Mouse (Mus musculus): ENCODE results near the gene Spata7.

Gene Spata7

DNA sequence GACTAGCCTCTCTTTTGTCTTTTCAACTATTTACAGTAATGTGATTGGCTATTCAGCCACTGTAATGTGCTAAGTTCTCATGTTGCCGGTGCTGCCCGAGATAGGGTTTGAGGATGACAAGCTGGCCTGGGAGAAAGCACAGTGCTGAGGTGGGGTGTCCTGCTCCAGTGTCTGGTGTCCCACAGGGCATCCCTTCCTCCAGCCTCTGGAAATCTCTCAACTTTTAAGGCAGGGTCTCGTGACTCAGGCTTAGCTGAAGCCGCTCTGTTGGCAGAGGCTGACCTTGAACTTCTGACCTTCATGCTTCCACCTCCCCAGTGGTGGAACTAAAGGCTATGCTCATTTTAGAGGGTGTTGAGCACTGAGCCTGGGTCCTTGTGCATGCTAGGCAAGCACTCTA is 42.5 kb downstream of the Spata7 start:
- no peak for DNase-seq (ENCODE audit: low read depth, low spot score)

DNA sequence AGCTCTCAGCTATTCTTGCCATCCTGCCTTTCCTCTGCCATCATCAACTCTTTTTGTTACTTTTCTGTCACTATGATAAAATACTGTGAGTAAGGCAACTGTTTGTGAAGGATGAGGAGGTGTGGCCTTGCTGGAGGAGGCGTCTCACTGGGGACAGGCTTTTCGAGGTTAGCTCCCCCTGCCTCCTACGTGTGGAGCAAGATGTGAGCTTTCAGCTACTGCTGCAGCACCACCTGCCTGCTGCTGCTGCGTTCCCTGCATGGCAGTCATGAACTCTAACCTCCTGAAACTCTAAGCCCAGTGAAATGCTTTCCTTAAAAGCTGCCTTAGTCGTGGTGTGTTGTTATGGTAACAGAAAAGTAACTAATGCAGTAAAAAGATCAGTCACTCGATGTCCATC is 45.9 kb downstream of the Spata7 start:
- no peak for DNase-seq (ENCODE audit: low read depth, low spot score)

DNA sequence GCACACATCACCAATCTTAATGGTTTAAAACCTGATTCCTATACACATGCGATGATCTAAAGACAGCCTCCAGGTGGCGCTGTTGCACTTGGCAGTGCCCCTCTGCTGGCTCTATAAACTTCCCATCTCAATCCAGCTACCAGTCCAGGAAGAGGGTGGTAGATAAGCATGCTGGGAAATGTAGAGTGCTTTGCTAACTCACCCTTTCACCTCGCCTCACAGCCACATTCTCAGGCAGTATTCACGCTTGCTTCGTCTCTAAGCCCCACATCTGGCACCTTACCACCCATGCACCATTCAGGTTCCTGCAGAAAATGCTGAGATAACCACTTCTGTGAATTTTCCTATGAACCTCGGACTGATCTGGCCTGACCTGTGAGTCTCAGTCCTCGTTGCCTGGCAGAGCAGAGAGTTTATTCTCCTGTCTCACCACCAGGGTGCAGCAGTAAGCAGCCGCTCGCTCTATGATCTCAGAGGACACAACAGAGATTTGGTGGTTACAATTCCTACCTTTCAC is 46.7 kb downstream of the Spata7 start:
- DNase-seq (ENCODE audit: low read depth, low spot score), result peak; percentile 77

DNA sequence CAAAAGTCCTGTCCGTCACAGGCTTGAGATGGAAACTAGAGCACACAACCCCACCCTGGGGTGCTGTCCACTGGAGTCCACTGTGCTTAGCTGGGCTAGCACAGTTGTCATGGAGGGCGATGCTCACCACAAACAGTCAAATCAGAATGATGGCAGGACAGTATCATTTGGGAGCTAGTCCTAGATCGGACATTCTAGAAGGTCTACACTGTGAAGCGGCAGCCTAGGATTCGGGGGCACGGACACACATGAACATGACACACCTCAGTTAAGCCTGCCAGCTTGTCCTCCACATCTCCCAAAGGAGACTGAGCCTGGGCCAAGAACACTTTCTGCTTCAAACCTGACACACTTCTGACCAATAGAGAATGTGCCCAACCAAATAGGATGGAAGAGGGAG is 48.9 kb downstream of the Spata7 start:
- DNase-seq (ENCODE audit: low read depth, low spot score), result no peak

DNA sequence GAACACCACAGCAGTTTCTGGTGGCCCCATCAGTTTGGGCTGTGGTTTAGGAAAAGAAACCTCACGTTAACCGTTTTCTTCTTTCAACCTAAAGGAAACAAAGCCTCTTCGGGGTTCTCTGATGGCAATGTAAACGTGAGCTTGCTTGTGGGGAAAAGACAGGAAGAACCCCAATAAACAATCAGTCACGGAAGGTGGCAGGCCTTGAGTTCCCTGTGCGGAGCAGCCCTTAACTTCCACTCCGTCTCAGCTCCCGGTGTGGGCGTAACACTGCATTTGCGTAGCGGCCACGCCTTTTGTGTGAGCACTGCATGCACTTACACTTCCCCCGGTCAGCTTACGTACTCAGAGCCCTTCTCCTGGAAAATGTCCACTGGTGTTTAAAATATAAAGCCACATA is 49.4 kb downstream of the Spata7 start:
- no peak for DNase-seq (ENCODE audit: low read depth, low spot score)

DNA sequence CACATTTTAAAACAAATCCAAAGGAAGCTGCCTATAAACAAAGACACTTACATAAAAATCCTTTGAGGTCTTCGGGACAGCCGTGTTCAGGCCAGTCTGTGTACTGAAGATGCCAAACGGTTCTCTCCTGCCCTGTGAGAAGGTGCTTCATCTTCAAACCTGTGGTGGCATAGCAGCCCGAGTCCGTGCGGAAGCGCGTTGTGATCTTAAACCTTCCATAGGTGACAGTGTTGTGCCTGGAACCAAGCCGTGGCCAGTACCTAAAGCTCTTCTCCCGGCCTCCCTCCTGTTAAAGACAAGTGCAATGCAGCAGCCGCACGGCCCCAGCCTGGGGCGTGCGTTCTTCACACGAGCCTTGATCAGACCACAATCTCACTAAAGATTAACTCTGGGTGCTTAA is 51.9 kb downstream of the Spata7 start:
- DNase-seq (ENCODE audit: low read depth, low spot score), result no peak

DNA sequence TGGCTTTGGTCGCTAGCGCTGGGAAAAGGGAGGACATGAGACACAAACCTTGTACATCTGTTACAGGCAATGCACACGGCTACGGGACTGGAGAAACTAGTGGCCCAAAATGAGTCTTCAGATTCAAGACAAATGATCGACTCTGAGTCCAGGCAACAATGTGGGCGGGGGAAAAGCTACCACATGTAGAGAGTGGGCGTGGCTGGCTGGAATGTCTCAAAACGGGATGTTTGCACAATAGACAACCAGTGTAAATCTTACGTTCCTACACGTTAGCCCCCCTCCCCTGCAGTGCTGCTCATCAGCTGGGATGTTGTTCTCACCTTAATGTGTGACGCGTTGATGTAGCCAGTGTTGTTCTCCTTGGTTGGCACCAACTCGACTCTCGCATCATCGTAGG is 54.2 kb downstream of the Spata7 start:
- no peak for DNase-seq (ENCODE audit: low read depth, low spot score)

DNA sequence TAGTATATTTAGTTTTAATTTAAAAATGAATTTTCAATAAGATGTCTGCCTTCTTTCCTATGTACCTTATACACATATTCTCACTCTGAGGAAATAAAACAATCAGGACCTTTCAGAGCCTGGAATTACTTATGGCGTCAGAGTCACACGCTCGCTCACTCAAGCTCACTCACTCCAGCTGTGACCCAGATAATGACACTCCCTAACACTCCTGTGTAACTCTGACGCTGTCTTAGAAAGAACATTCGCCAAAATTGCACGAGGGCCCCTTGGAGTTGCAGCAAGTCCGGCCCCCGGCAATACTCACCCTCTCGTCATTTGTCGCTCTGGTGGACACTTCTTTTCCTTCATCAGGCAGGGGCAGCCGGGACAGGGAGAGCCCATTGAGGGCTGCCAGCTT is 55.2 kb downstream of the Spata7 start:
- no peak for DNase-seq (ENCODE audit: low read depth, low spot score)

DNA sequence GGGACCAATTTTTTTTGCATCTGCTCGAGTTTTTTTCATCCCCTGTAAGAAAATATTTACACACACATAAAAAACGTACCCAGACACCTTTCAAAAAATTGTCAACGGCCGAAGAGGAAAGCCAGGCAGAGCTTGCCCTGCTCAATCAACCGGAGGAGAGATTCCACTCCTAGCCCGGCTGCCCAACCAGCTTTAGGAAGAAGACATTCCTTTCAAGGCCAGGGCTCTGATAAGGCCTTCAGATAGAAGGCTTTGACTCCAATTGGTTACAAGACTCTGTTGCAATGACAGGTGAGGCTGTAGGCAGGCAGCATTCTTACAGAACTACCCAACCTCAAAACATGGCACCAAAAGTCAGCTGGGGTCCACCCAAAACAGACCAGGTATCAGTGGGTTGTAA is 55.6 kb downstream of the Spata7 start:
- DNase-seq (ENCODE audit: low read depth, low spot score), result no peak

DNA sequence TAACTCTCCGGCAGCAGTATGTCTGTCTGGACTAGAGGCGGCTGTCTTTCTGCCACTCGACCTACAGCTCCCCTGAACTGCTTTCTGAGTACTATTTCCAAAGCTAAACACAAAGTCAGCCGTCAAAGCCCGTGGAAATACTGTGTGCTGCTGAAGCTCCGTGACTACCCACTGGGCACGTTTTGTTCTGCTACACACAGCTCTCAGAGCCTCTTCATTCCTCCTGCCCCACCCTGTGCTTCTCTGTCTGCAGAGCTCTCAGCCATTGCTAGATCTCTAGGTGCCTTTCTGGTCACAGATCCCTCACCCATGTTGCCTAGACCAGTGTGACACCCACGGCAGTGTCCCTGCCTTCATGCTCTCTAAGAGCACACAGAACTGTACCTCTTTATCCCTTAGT is 62.3 kb downstream of the Spata7 start:
- no peak for DNase-seq (ENCODE audit: low read depth, low spot score)

DNA sequence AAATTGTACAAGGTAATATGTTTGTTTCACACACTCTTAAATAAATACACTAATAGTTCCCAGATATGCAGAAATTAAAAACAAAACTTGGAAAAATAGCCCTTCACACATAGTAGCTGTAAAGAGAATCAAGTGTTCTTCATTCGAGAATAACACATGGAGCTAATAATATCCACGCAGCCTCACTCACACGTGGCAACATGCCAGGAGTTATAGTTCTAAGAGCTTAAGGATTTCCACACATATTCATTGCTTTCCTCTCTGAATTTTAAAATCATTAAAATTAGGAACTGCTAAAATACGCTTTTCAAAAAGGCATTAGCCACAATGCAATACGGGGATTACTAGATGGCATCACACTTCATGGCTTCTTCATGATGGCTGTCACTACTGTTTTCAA is 69.2 kb downstream of the Spata7 start:
- no peak for DNase-seq (ENCODE audit: low read depth, low spot score)

DNA sequence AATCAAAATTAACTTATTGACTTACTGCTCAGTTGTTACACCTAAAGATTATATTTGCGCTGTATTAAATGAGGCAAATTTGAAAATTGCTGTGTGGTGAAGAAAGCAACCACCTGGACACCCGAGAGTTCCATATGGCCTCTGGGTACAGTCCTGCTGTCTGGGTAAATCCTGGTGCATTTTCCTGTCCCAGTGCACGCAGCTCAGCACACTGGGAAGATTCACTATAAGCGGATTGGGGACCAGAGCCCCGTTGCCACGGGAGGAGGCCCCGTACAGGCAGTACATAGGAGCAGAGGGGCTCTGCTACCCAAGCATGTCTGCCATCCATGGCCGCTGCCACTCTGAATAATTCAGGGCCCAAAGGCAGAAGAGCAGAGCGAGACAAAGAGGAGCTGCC is 73.6 kb downstream of the Spata7 start:
- DNase-seq (ENCODE audit: low read depth, low spot score), result no peak

DNA sequence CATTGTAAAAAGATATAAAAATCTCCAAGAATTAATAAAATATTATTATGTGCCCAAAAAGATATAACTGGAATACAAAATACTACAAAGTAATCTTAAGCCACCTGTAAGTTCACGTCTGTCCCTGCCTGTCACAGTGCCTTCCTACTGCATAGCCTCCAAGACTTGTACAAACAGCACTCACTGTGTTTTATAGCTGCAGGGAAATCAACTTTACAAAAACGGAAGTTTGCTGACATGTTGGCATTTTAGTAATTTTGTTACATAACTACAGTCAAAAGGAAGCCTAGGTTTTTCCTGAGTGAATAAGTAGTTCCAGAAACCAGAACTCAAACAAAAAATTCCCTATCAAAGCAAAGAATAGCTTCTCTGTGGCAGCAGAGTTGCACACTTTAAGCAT is 75.6 kb downstream of the Spata7 start:
- DNase-seq (ENCODE audit: low read depth, low spot score), result no peak

DNA sequence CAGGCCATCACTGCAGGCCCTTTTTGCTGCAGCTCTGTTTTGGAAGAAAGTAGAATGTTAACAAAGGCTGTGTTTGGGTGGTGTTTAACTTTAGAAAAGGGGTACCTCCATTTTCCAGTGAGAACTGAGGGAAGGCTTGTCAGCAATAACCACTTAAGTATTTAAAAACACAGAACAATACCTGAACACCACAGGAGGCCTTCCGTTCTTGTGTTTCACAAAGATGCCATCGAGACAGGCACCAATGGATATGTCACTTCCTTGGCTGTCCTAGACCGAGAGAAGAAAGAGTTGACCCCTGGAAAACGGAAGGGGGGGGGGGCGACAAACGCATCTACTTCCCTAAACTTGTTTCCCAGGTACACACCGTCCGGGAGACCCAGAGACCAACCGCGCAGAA is 76.0 kb downstream of the Spata7 start:
- no peak for DNase-seq (ENCODE audit: low read depth, low spot score)

DNA sequence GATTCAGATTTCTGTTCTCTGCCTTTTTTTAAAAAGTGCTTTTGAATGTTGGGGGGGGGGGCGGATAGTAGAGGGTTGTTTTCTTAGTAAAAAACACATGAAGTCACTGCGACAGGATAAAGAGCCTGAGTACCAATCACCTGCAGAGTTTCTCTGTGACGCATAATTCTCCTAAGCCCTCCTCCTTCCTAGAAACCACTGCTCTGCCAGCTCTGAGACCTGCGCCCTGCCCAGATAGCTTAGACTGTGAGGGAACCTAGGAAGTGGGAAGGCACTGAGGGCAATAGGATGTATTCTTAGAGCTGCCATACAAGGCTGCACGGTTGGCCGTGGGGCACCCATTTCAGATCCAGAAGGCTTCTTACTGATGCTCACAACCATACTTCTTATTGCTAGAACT is 84.9 kb downstream of the Spata7 start:
- DNase-seq (ENCODE audit: low read depth, low spot score), result no peak

DNA sequence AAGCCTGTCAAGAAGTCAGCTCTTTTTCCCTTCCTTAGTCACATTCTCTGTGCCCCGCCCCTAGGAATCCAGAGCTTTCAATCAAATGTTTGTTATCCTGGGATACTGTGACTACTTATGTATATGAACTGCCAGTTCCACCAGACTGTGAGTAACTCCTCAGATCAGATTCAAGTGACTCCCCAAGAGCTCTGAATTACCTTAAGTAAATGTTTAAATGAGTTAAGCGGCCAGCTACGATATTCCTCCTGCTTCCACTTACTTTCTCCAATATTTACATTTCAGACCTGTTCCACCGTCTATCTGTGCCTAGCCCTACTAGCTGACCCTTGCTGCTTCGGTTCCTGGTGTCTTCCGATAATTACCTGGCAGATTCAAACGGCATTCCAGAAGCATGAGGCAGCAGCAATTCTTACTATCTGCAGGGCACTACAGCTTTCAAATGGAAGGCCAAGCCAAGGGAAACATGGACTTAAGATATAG is 85.7 kb downstream of the Spata7 start:
- DNase-seq (ENCODE audit: low read depth, low spot score), result no peak

DNA sequence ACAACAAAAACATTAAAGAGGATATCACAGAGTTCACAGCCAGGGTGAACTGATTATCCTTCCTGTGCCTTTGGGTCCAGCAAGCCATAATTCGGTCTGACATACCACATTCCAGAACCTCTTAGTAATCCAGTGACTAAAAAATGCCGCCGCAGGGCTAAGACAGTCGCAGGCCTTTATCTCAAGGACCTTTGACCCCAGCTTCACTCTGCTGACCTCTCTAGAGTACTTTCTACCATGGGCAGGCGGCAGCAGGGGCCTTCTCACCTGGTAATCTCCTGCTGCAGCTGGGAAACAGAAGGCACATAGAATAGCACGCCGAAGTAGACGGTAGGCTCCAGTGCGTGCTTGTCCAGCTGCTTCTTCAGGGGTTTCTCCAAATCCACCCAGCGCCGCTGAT is 86.8 kb downstream of the Spata7 start:
- no peak for DNase-seq (ENCODE audit: low read depth, low spot score)

DNA sequence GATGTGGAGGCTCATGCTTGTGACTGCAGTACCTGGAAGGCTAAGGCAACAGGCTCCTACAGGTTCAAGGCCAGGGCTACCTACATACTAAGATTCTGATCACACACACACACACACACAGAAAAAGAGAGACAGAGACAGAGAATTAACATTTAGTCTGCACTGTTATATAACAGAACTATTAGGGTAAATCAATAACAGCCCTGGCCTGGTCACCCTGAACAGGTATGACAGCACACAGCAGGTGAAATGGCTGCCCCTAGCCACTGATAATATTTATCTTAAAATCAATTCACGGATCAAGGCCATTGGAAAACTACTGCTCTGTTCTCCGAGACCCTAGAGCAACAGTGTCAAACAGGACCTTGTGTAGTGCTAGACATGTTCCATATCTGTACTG is 88.2 kb downstream of the Spata7 start:
- DNase-seq (ENCODE audit: low read depth, low spot score), result no peak

All from forelimb bud, embryonic 11.5 days (tissue).